Mouse (Mus musculus): ENCODE measurements around the gene Fat2. TPM values are rescaled to one million over a fixed set of nuclear protein-coding genes. Genes with fewer than 3 reads are reported as not detected.

Fat2 gene
- polyA plus RNA-seq, 1 experiment = not detected

DNA sequence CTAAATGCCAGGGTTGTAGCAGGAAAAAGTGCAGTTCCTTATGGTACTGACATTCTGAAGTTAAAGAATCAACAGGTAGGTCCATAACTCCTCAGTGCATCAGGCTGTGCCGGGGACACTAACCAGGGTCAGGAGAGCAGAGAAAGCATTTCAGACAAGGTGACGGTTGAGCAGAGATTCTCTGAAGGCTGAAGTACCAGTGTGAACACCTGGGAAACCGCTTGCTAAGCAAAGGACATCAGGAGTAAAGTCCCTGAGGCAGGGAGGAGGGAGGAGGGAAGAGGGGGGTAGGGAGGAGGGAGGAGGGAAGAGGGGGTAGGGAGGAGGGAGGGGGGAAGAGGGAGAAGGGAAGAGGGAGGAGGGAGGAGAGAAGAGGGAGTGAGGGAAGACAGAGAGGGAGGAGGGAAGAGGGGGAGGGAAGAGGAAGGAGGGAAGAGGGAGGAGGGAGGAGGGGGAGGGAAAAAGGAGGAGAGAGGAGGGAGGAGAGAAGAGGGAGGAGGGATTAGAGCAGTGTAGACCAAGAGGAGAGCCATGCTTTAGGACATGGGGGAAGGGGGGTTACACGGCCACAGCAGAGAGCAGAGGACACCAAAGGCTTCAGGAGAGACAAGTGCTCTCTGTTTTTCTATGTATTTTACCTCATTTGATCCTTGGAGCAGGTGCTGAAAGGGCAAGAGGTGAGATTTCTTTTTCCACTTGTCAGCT is 32.2 kb upstream of the Fat2 start:
- WGBS = 74% methylated on average over 4 of the region's 4 CpGs
- TF ChIP-seq POLR2A (IDR thresholded peaks at IDR 0.05; ENCODE audit: borderline replicate concordance, control insufficient read depth, low read depth, low read length) (no peak), CTCF (IDR thresholded peaks at IDR 0.05; ENCODE audit: control insufficient read depth, insufficient read depth, low read length) (no peak)
- no peak overlapping the region for H3K27ac ChIP-seq (ENCODE audit: control insufficient read depth, insufficient read depth, low read depth, low read length, poor library complexity)
- no peaks in the 10 kb centered on the region for H3K4me1 ChIP-seq (ENCODE audit: control insufficient read depth, insufficient read depth, low read length)
- no peak overlapping the region for H3K4me3 ChIP-seq (replicated peaks; ENCODE audit: control insufficient read depth, low read depth, low read length)

DNA sequence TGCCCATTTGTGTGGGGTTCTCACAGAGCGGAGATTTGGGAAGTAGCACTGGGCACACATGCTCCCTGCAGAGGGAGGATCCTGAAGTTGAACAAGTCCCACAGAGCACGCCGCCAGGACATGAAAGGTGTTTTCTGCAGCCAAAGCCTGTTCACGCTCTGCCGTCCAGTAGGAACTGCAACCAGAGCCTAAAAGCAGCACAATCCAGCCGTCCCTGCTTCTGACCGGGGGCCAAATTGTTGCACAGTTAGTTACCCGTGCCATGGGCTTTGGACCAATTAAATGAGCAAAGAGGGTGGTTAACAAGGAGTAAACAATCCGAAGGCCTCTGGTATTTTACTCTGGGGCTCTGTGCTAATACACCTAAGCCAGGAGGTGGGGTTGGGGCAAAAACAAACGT is 31.4 kb upstream of the Fat2 start:
- TF ChIP-seq POLR2A (IDR thresholded peaks at IDR 0.05; ENCODE audit: borderline replicate concordance, control insufficient read depth, low read depth, low read length) (no peak), CTCF (IDR thresholded peaks at IDR 0.05; ENCODE audit: control insufficient read depth, insufficient read depth, low read length) (no peak)
- no peaks in the 10 kb centered on the region for H3K4me1 ChIP-seq (ENCODE audit: control insufficient read depth, insufficient read depth, low read length)
- no peak overlapping the region for H3K4me3 ChIP-seq (replicated peaks; ENCODE audit: control insufficient read depth, low read depth, low read length)
- no peak overlapping the region for H3K27ac ChIP-seq (ENCODE audit: control insufficient read depth, insufficient read depth, low read depth, low read length, poor library complexity)
- 70% methylated on average over 10 of the region's 10 CpGs for WGBS

DNA sequence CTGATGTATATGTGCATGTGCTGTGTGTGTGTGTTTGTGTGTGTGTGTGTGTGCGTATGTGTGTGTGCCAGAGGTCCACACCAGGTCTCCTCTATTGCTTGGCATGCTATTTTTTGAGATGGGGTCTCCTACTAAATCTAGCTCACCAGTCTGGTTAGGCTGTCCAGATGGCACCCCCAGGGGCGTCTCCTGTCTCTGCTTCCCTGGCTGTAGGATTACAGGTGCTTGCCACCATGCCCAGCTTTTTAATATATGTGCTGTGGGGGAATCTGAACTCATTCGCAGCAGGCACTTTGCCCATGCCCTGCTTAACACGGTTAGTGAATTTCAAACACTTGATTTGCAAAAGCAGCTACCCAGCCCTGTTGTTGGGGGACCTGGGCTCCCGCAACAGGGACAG is 29.5 kb upstream of the Fat2 start:
- Histone ChIP-seq H3K4me3 (replicated peaks; ENCODE audit: control insufficient read depth, low read depth, low read length) (no peak overlapping the region), H3K4me1 (ENCODE audit: control insufficient read depth, insufficient read depth, low read length) (no peaks in the 10 kb centered on the region), H3K27ac (ENCODE audit: control insufficient read depth, insufficient read depth, low read depth, low read length, poor library complexity) (no peak overlapping the region)
- TF ChIP-seq CTCF (IDR thresholded peaks at IDR 0.05; ENCODE audit: control insufficient read depth, insufficient read depth, low read length) = no peak
- WGBS = 77% methylated on average over 5 of the region's 5 CpGs

DNA sequence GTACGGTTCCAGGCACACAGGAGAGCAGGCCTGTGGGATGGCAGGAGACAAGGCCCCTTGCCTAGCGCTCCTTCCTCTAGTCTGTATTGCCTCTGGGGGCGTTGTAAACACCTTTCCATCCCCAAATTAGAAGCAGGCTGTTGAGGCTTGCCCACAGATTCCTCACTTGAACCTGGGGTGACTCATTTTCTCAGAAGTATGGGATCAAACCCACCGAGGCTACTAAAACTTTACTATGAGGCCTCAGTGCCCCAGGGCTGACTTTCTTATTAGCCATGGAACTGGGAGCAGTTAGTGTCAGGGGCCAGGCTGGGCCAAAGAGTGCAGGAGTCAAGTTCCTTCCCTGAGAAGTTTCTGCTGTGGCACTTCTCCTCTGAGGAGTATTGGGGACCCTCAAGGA is 28.9 kb upstream of the Fat2 start:
- no peak for TF ChIP-seq CTCF (IDR thresholded peaks at IDR 0.05; ENCODE audit: control insufficient read depth, insufficient read depth, low read length)
- TF ChIP-seq POLR2A (IDR thresholded peaks at IDR 0.05; ENCODE audit: borderline replicate concordance, control insufficient read depth, low read depth, low read length) = no peak
- Histone ChIP-seq H3K27ac (ENCODE audit: control insufficient read depth, insufficient read depth, low read depth, low read length, poor library complexity) (no peak overlapping the region), H3K4me1 (ENCODE audit: control insufficient read depth, insufficient read depth, low read length) (no peaks in the 10 kb centered on the region), H3K4me3 (replicated peaks; ENCODE audit: control insufficient read depth, low read depth, low read length) (no peak overlapping the region)
- WGBS = 69% methylated on average over 4 of the region's 4 CpGs

DNA sequence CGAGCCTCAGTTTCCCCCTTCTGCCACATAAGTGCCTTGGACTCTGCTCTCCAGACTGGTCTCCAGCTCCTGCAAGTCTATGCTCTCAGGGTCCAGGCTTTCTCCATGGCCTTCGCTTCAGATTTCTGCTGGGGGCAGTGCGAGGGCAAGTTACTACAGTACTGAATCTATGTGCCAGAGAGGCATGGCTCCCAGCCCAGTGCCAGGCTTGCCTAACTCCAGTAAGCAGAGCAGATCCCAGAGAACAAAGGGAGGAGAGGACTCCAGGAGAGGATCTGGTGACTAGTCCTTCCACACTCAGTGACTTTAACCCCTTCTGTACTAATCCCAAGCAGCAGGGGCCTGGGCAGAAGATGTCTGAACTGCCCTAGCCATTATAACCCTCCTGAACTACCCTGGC is 28.3 kb upstream of the Fat2 start:
- Histone ChIP-seq H3K4me1 (ENCODE audit: control insufficient read depth, insufficient read depth, low read length) (no peaks in the 10 kb centered on the region), H3K27ac (ENCODE audit: control insufficient read depth, insufficient read depth, low read depth, low read length, poor library complexity) (no peak overlapping the region), H3K4me3 (replicated peaks; ENCODE audit: control insufficient read depth, low read depth, low read length) (no peak overlapping the region)
- TF ChIP-seq POLR2A (IDR thresholded peaks at IDR 0.05; ENCODE audit: borderline replicate concordance, control insufficient read depth, low read depth, low read length) (no peak), CTCF (IDR thresholded peaks at IDR 0.05; ENCODE audit: control insufficient read depth, insufficient read depth, low read length) (no peak)
- 67% methylated on average over 3 of the region's 3 CpGs for WGBS

DNA sequence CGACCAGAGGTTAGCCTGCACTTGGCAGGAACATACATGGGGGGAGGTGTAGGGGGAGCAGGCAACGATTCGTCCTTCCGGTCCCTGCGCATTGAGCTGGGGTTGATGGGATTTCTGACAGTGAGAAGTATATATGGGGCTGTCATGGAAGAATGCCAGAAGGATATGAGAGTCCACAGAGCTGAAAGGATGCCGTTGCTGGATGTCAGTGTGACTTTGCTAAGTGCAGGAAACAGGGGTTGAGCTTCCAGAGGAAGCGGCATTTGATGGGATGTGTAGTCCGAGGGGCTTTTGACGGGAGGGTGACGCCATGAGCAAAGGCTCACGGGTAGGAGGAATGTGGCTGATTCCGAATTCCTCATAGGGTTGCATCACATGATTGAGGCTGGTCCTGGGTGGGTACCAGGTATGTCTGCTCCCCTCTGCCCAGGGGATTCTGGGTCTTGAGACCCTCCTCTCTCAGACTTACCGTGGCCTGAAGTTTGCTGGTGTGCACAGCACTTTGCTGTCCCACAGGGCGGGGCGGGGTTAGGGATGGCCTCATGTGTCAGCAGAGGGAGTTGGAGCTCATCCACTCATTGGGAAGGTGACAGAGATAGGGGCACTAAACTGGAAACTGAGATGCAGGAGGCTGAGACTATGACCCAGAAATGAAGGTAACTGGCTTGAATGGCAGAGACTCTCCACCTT is 21.9 kb upstream of the Fat2 start:
- 59% methylated on average over 15 of the region's 15 CpGs for WGBS
- no peaks in the 10 kb centered on the region for H3K4me1 ChIP-seq (ENCODE audit: control insufficient read depth, insufficient read depth, low read length)
- no peak overlapping the region for H3K4me3 ChIP-seq (replicated peaks; ENCODE audit: control insufficient read depth, low read depth, low read length)
- H3K27ac ChIP-seq (ENCODE audit: control insufficient read depth, insufficient read depth, low read depth, low read length, poor library complexity) = no peak overlapping the region
- TF ChIP-seq POLR2A (IDR thresholded peaks at IDR 0.05; ENCODE audit: borderline replicate concordance, control insufficient read depth, low read depth, low read length) (no peak), CTCF (IDR thresholded peaks at IDR 0.05; ENCODE audit: control insufficient read depth, insufficient read depth, low read length) (no peak)

DNA sequence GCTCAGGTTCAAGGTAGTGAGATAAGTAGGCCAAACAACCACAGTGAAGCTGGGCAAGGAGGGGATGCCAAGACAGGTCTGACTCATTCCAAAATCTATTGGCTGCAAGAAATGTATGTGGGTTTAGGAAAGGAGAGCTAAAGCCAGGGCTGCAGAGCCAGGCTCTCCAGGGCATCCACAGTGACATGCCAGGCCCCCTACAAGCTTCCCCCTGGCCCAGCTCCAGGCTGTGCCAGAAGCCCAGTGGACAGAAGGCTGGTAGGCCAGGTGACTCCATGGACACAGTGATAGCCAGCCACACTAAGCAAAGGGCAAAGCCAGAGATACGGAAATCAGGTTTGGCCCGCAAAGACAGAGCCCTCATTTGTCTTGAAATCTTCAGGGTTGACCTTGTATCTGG is 20.5 kb upstream of the Fat2 start:
- H3K4me3 ChIP-seq (replicated peaks; ENCODE audit: control insufficient read depth, low read depth, low read length) = no peak overlapping the region
- no peak overlapping the region for H3K27ac ChIP-seq (ENCODE audit: control insufficient read depth, insufficient read depth, low read depth, low read length, poor library complexity)
- no peak for TF ChIP-seq CTCF (IDR thresholded peaks at IDR 0.05; ENCODE audit: control insufficient read depth, insufficient read depth, low read length)
- no peak for TF ChIP-seq POLR2A (IDR thresholded peaks at IDR 0.05; ENCODE audit: borderline replicate concordance, control insufficient read depth, low read depth, low read length)
- 99% methylated on average over 2 of the region's 2 CpGs for WGBS
- no peaks in the 10 kb centered on the region for H3K4me1 ChIP-seq (ENCODE audit: control insufficient read depth, insufficient read depth, low read length)

DNA sequence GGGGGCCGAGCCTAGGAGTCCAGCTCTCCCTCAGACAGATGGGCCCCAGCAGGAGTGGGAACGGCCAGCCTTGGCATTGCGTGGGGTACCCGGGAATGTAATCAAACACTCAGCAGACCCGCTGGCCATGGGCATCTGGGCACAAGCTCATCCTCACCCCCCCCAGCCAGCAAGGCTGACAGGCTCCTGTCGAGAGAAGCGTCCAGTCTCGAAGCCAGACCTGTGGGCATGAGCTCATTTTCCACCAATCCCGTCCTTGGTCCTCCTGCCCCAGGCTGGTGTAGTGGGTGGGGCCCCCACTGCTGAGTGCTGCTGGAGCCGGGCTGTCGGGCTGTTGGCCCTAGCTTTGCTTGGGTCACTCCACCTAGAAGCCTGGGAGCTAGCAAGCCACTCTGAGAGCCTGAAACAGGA is 5.6 kb upstream of the Fat2 start:
- Histone ChIP-seq H3K4me1 (ENCODE audit: control insufficient read depth, insufficient read depth, low read length) (peaks cover 2% of the 10 kb centered on the region; the same call in 1 of the 2 replicates), H3K27ac (ENCODE audit: control insufficient read depth, insufficient read depth, low read depth, low read length, poor library complexity) (no peak overlapping the region)
- WGBS = 69% methylated on average over 11 of the region's 11 CpGs

More for the DNA sequence above, 5.6 kb upstream of the Fat2 start:
- no peak overlapping the region for H3K4me3 ChIP-seq (replicated peaks; ENCODE audit: control insufficient read depth, low read depth, low read length)
- TF ChIP-seq POLR2A (IDR thresholded peaks at IDR 0.05; ENCODE audit: borderline replicate concordance, control insufficient read depth, low read depth, low read length) (no peak), CTCF (IDR thresholded peaks at IDR 0.05; ENCODE audit: control insufficient read depth, insufficient read depth, low read length) (no peak)
